Mouse (Mus musculus) cortical plate, adult 2 months (tissue): Measurements from ENCODE around the gene Cux2.

Source experiments
- CTCF ChIP-seq: fragments of 200-500 bp; IDR thresholded peaks from 2 replicates; pipeline ENCODE4 v1.5.1; 2011; ENCODE audit warnings: mild to moderate bottlenecking, control low read depth, low read length; ENCODE audit not compliant: insufficient read depth; ENCODE audit errors: extremely low read depth
- POLR2A ChIP-seq: fragments of 200-500 bp; IDR thresholded peaks from 2 replicates; pipeline ENCODE4 v1.6.1; 2011; ENCODE audit warnings: mild to moderate bottlenecking, low read length, control low read depth; ENCODE audit not compliant: insufficient read depth; ENCODE audit errors: extremely low read depth

DNA sequence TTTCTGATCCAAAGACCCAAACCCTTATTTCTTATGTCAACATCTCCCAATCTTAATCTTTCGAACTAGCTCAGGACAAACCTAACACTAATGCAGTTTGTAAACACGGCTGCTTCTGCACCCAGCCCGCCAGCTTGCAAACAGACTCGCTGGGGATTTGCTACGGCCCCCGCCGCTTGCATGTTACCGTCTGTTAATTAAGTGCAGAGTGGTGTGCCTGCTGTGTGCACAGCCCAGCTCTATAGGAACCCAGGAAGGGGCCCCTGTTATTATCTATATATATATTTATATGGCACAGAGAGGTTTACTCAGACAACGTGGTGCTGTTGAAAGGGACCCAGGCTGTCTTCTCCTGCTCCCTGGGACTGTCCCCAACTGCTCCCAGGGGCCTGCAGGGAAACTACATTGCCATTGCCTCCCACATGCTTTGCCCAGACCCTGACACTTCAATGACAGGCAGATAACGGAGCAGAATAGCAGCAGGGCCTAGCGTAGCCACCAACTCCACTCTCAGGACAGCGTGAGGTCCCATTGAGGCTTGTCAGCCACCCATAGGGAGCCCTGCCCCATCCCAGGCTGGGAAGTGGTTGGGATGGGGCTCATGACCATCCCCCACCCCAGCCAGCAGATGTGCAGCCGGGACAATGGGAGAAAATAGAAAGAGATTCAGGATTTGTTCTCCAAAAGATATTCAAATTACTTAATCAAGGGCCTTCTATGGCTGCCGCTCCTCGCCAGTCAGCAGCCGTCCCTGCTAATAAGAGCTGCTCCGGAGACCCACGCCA is 111.6 kb downstream of the Cux2 start:
- no peak for TF ChIP-seq CTCF
- TF ChIP-seq POLR2A, result no peak
